Mouse (Mus musculus) monocyte, adult 2 months (primary cell): ENCODE measurements around the gene H2-DMb1.
A peak's percentile ranks its signal among the peaks of the same experiment; 100 is the strongest.

Experiments used
- DNase-seq, 2 experiments: peaks; one replicate each; pipeline ENCODE4 v3.0.0; 2022; ENCODE audit warnings: low spot score in 2 of 2, low read depth in 1 of 2

The H2-DMb1 gene

GRCm38 (mm10) chr17:34122188-34122984 lies 30.5 kb upstream of the H2-DMb1 start, which contains the start of gene Brd2:
Brd2 (minus strand) TSS chr17:34122634.
- DNase-seq = peak; percentile 82 to 94

- DNase-seq = no peak
Observed at GRCm38 (mm10) chr17:34123111-34123510, 29.8 kb upstream of the H2-DMb1 start.

- DNase-seq = no peak
Observed at GRCm38 (mm10) chr17:34123518-34123917, 29.4 kb upstream of the H2-DMb1 start.

- peak in 1 of 2 experiments; percentile 38 for DNase-seq
Observed at GRCm38 (mm10) chr17:34124649-34125048, 28.2 kb upstream of the H2-DMb1 start.

- no peak for DNase-seq
Observed at GRCm38 (mm10) chr17:34126826-34127420, 25.9 kb upstream of the H2-DMb1 start.

- peak in 1 of 2 experiments; percentile 40 for DNase-seq
Observed at GRCm38 (mm10) chr17:34127475-34127874, 25.4 kb upstream of the H2-DMb1 start.

GRCm38 (mm10) chr17:34128264-34128937 lies 24.5 kb upstream of the H2-DMb1 start:
- DNase-seq = no peak

GRCm38 (mm10) chr17:34128944-34129791 lies 23.7 kb upstream of the H2-DMb1 start:
- no peak for DNase-seq

- no peak for DNase-seq
Observed at GRCm38 (mm10) chr17:34130073-34130947, 22.6 kb upstream of the H2-DMb1 start.

GRCm38 (mm10) chr17:34131911-34132310 lies 21.0 kb upstream of the H2-DMb1 start:
- no peak for DNase-seq

- DNase-seq = no peak
Observed at GRCm38 (mm10) chr17:34133289-34133688, 19.6 kb upstream of the H2-DMb1 start.

GRCm38 (mm10) chr17:34134451-34134850 lies 18.4 kb upstream of the H2-DMb1 start:
- no peak for DNase-seq

GRCm38 (mm10) chr17:34135297-34136224 lies 17.3 kb upstream of the H2-DMb1 start:
- peak; percentile 95 to 98 for DNase-seq

GRCm38 (mm10) chr17:34137601-34138000 lies 15.3 kb upstream of the H2-DMb1 start:
- no peak for DNase-seq

- DNase-seq = no peak
Observed at GRCm38 (mm10) chr17:34138655-34139054, 14.2 kb upstream of the H2-DMb1 start.

GRCm38 (mm10) chr17:34139416-34139815 lies 13.5 kb upstream of the H2-DMb1 start:
- DNase-seq = no peak

- no peak for DNase-seq
Observed at GRCm38 (mm10) chr17:34140240-34140639, 12.6 kb upstream of the H2-DMb1 start.

- DNase-seq = no peak
Observed at GRCm38 (mm10) chr17:34141448-34141847, 11.4 kb upstream of the H2-DMb1 start.

GRCm38 (mm10) chr17:34142456-34143010 lies 10.3 kb upstream of the H2-DMb1 start:
- DNase-seq = no peak
